Mouse (Mus musculus) layer of hippocampus, adult 9-11 months (tissue): ENCODE results near the gene Pskh1.

Experiments
- DNase-seq: peaks from one replicate; pipeline ENCODE4 v3.0.0; 2022

Pskh1 gene

GRCm38 (mm10) chr8:105900180-105900940, at the start of gene Pskh1:
Gene Pskh1, plus strand, starts transcription at chr8:105900441.
- DNase-seq: peak; percentile 90

- no peak for DNase-seq
Measured at GRCm38 (mm10) chr8:105850611-105851010, 49.6 kb upstream of the Pskh1 start.

- DNase-seq: peak; percentile 91
Measured at GRCm38 (mm10) chr8:105851651-105852143, 48.5 kb upstream of the Pskh1 start.

GRCm38 (mm10) chr8:105852146-105852729, 48.0 kb upstream of the Pskh1 start:
- DNase-seq: no peak

- no peak for DNase-seq
Measured at GRCm38 (mm10) chr8:105853178-105853577, 47.1 kb upstream of the Pskh1 start, which contains the start of gene Cenpt. Gene Cenpt, minus strand, starts transcription at chr8:105853278.

GRCm38 (mm10) chr8:105854303-105854702, 45.9 kb upstream of the Pskh1 start:
- no peak for DNase-seq

- DNase-seq: peak; percentile 89
Measured at GRCm38 (mm10) chr8:105854715-105855216, 45.5 kb upstream of the Pskh1 start, which contains the start of gene Thap11. Gene Thap11, plus strand, starts transcription at chr8:105855132.

- DNase-seq: peak; percentile 40
Measured at GRCm38 (mm10) chr8:105855248-105856167, 44.7 kb upstream of the Pskh1 start.

GRCm38 (mm10) chr8:105856168-105856835, 43.9 kb upstream of the Pskh1 start:
- DNase-seq: no peak

GRCm38 (mm10) chr8:105858495-105858894, 41.7 kb upstream of the Pskh1 start:
- no peak for DNase-seq

GRCm38 (mm10) chr8:105859314-105859713, 40.9 kb upstream of the Pskh1 start:
- no peak for DNase-seq

GRCm38 (mm10) chr8:105860143-105860981, 39.9 kb upstream of the Pskh1 start, which contains the start of gene Nutf2:
Gene Nutf2, plus strand, starts transcription at chr8:105860580.
- peak; percentile 97 for DNase-seq

GRCm38 (mm10) chr8:105861951-105862350, 38.3 kb upstream of the Pskh1 start:
- no peak for DNase-seq

GRCm38 (mm10) chr8:105866364-105867029, 33.7 kb upstream of the Pskh1 start:
- no peak for DNase-seq

GRCm38 (mm10) chr8:105874301-105874700, 25.9 kb upstream of the Pskh1 start:
- no peak for DNase-seq

- DNase-seq: peak; percentile 72
Measured at GRCm38 (mm10) chr8:105880754-105881520, 19.3 kb upstream of the Pskh1 start, which contains the start of gene Edc4. Gene Edc4, plus strand, starts transcription at chr8:105880881.

- DNase-seq: no peak
Measured at GRCm38 (mm10) chr8:105889756-105890465, 10.3 kb upstream of the Pskh1 start.

GRCm38 (mm10) chr8:105890870-105891269, 9.4 kb upstream of the Pskh1 start:
- DNase-seq: peak; percentile 83

- peak; percentile 26 for DNase-seq
Measured at GRCm38 (mm10) chr8:105892432-105892831, 7.8 kb upstream of the Pskh1 start.
